Mouse (Mus musculus): ENCODE data around the gene Slco3a1. TPM values are rescaled to one million over a fixed set of nuclear protein-coding genes. Genes with fewer than 3 reads are reported as not detected.

Slco3a1 gene
- polyA plus RNA-seq, 1 experiment from 2014 or later = 14.9 TPM

GRCm38 (mm10) chr7:74425941-74426340 is 128.6 kb downstream of the Slco3a1 start:
- no peaks in the 10 kb centered on the region for H3K27me3 ChIP-seq
- no peak overlapping the region for H3K9ac ChIP-seq
- 53% methylated on average over 1 of the region's 1 CpGs for WGBS
- no peak overlapping the region for H3K4me2 ChIP-seq
- H3K9me3 ChIP-seq (replicated peaks) = no peaks in the 10 kb centered on the region
- peaks cover 52% of the 10 kb centered on the region for H3K4me1 ChIP-seq (replicated peaks)
- no peak overlapping the region for H3K27ac ChIP-seq
- H3K4me3 ChIP-seq = no peak overlapping the region
- H3K36me3 ChIP-seq = no peaks in the 10 kb centered on the region
- ATAC-seq (replicated peaks; ENCODE audit: insufficient number of reproducible peaks, insufficient read depth, low FRiP score, low read depth) = no peak

GRCm38 (mm10) chr7:74423928-74424850 is 130.4 kb downstream of the Slco3a1 start:
- Histone ChIP-seq H3K4me2 (no peak overlapping the region), H3K27ac (no peak overlapping the region; the same call in 1 of the 2 replicates), H3K27me3 (no peaks in the 10 kb centered on the region), H3K9me3 (replicated peaks) (no peaks in the 10 kb centered on the region), H3K4me1 (replicated peaks) (peaks cover 52% of the 10 kb centered on the region), H3K4me3 (no peak overlapping the region), H3K36me3 (no peaks in the 10 kb centered on the region), H3K9ac (no peak overlapping the region)
- WGBS = 58% methylated on average over 9 of the region's 9 CpGs
- ATAC-seq (replicated peaks; ENCODE audit: insufficient number of reproducible peaks, insufficient read depth, low FRiP score, low read depth) = no peak

GRCm38 (mm10) chr7:74423316-74423715 is 131.3 kb downstream of the Slco3a1 start:
- H3K9ac ChIP-seq = no peak overlapping the region
- H3K36me3 ChIP-seq = no peaks in the 10 kb centered on the region
- H3K4me1 ChIP-seq (replicated peaks) = peaks cover 52% of the 10 kb centered on the region
- H3K9me3 ChIP-seq (replicated peaks) = no peaks in the 10 kb centered on the region
- H3K4me3 ChIP-seq = no peak overlapping the region
- no peak for ATAC-seq (replicated peaks; ENCODE audit: insufficient number of reproducible peaks, insufficient read depth, low FRiP score, low read depth)
- H3K4me2 ChIP-seq = no peak overlapping the region
- H3K27ac ChIP-seq = peak overlapping the region; percentile 68; the same call in 1 of the 2 replicates
- WGBS = 64% methylated on average over 3 of the region's 3 CpGs
- H3K27me3 ChIP-seq = no peaks in the 10 kb centered on the region

GRCm38 (mm10) chr7:74422731-74423130 is 131.8 kb downstream of the Slco3a1 start:
- H3K4me1 ChIP-seq (replicated peaks) = peaks cover 52% of the 10 kb centered on the region
- no peaks in the 10 kb centered on the region for H3K27me3 ChIP-seq
- 84% methylated on average over 2 of the region's 2 CpGs for WGBS
- no peak overlapping the region for H3K4me2 ChIP-seq
- peak overlapping the region; percentile 68 for H3K27ac ChIP-seq
- H3K9me3 ChIP-seq (replicated peaks) = no peaks in the 10 kb centered on the region
- no peak overlapping the region for H3K9ac ChIP-seq
- no peak for ATAC-seq (replicated peaks; ENCODE audit: insufficient number of reproducible peaks, insufficient read depth, low FRiP score, low read depth)
- no peaks in the 10 kb centered on the region for H3K36me3 ChIP-seq
- no peak overlapping the region for H3K4me3 ChIP-seq

- Histone ChIP-seq H3K4me2 (peak overlapping the region; percentile 44), H3K27me3 (no peaks in the 10 kb centered on the region), H3K36me3 (no peaks in the 10 kb centered on the region), H3K4me3 (peak overlapping the region; percentile 9; the same call in 1 of the 2 replicates), H3K27ac (peak overlapping the region; percentile 68), H3K9me3 (replicated peaks) (no peaks in the 10 kb centered on the region), H3K4me1 (replicated peaks) (peaks cover 46% of the 10 kb centered on the region), H3K9ac (0 out of 2 replicates have a peak overlapping the region, but pooled peaks have one; percentile 19)
- 37% methylated on average over 13 of the region's 13 CpGs for WGBS
- ATAC-seq (replicated peaks; ENCODE audit: insufficient number of reproducible peaks, insufficient read depth, low FRiP score, low read depth) = peak; percentile 41; the same call in 1 of the 2 replicates
Observed at GRCm38 (mm10) chr7:74422002-74422401, 132.6 kb downstream of the Slco3a1 start.

GRCm38 (mm10) chr7:74421591-74421990 is 133.0 kb downstream of the Slco3a1 start:
- WGBS = 56% methylated on average over 2 of the region's 2 CpGs
- peak overlapping the region; percentile 44 for H3K4me2 ChIP-seq
- no peaks in the 10 kb centered on the region for H3K27me3 ChIP-seq
- H3K27ac ChIP-seq = peak overlapping the region; percentile 68
- no peaks in the 10 kb centered on the region for H3K9me3 ChIP-seq (replicated peaks)
- ATAC-seq (replicated peaks; ENCODE audit: insufficient number of reproducible peaks, insufficient read depth, low FRiP score, low read depth) = no peak
- H3K4me1 ChIP-seq (replicated peaks) = peaks cover 42% of the 10 kb centered on the region
- H3K9ac ChIP-seq = peak overlapping the region; percentile 19; the same call in 1 of the 2 replicates
- peak overlapping the region; percentile 9; the same call in 1 of the 2 replicates for H3K4me3 ChIP-seq
- H3K36me3 ChIP-seq = no peaks in the 10 kb centered on the region

GRCm38 (mm10) chr7:74419706-74420105 is 134.9 kb downstream of the Slco3a1 start:
- Histone ChIP-seq H3K9me3 (replicated peaks) (no peaks in the 10 kb centered on the region), H3K4me3 (no peak overlapping the region), H3K9ac (no peak overlapping the region), H3K27me3 (no peaks in the 10 kb centered on the region), H3K27ac (no peak overlapping the region), H3K4me1 (replicated peaks) (peaks cover 36% of the 10 kb centered on the region), H3K36me3 (no peaks in the 10 kb centered on the region), H3K4me2 (no peak overlapping the region)
- 91% methylated on average over 4 of the region's 4 CpGs for WGBS
- ATAC-seq (replicated peaks; ENCODE audit: insufficient number of reproducible peaks, insufficient read depth, low FRiP score, low read depth) = no peak

GRCm38 (mm10) chr7:74417009-74417408 is 137.6 kb downstream of the Slco3a1 start:
- WGBS = 80% methylated on average over 6 of the region's 6 CpGs
- no peaks in the 10 kb centered on the region for H3K9me3 ChIP-seq (replicated peaks)

GRCm38 (mm10) chr7:74415241-74415640 is 139.3 kb downstream of the Slco3a1 start:
- H3K27me3 ChIP-seq = no peaks in the 10 kb centered on the region
- H3K27ac ChIP-seq = no peak overlapping the region
- ATAC-seq (replicated peaks; ENCODE audit: insufficient number of reproducible peaks, insufficient read depth, low FRiP score, low read depth) = no peak
- no peaks in the 10 kb centered on the region for H3K36me3 ChIP-seq
- WGBS = 86% methylated on average over 6 of the region's 6 CpGs
- H3K4me1 ChIP-seq (replicated peaks) = peaks cover 16% of the 10 kb centered on the region
- H3K4me2 ChIP-seq = no peak overlapping the region
- no peaks in the 10 kb centered on the region for H3K9me3 ChIP-seq (replicated peaks)
- H3K4me3 ChIP-seq = no peak overlapping the region
- no peak overlapping the region for H3K9ac ChIP-seq

More at GRCm38 (mm10) chr7:74417009-74417408, 137.6 kb downstream of the Slco3a1 start:
- no peak overlapping the region for H3K9ac ChIP-seq
- no peak overlapping the region for H3K27ac ChIP-seq
- no peak overlapping the region for H3K4me2 ChIP-seq
- peaks cover 25% of the 10 kb centered on the region for H3K4me1 ChIP-seq (replicated peaks)
- no peak overlapping the region for H3K4me3 ChIP-seq
- no peak for ATAC-seq (replicated peaks; ENCODE audit: insufficient number of reproducible peaks, insufficient read depth, low FRiP score, low read depth)
- no peaks in the 10 kb centered on the region for H3K36me3 ChIP-seq
- no peaks in the 10 kb centered on the region for H3K27me3 ChIP-seq

- no peak for ATAC-seq (replicated peaks; ENCODE audit: insufficient number of reproducible peaks, insufficient read depth, low FRiP score, low read depth)
- Histone ChIP-seq H3K4me3 (no peak overlapping the region), H3K27ac (0 out of 2 replicates have a peak overlapping the region, but pooled peaks have one; percentile 30), H3K4me1 (replicated peaks) (peaks cover 23% of the 10 kb centered on the region), H3K9ac (no peak overlapping the region), H3K27me3 (no peaks in the 10 kb centered on the region), H3K36me3 (no peaks in the 10 kb centered on the region), H3K9me3 (replicated peaks) (no peaks in the 10 kb centered on the region), H3K4me2 (no peak overlapping the region)
- WGBS = 63% methylated on average over 9 of the region's 9 CpGs
Observed at GRCm38 (mm10) chr7:74413738-74414716, 140.6 kb downstream of the Slco3a1 start.
